Mouse (Mus musculus) erythroblast, embryonic 14.5 days (primary cell): ENCODE results near the gene Pdlim1. TPM values are rescaled to one million over a fixed set of nuclear protein-coding genes. Genes with fewer than 3 reads are reported as not detected.

Experiments
- H3K27me3 ChIP-seq: 2 replicates; pipeline ENCODE4 v1.6.1; 2012; ENCODE audit warnings: inconsistent platforms; ENCODE audit not compliant: control insufficient read depth
- H3K36me3 ChIP-seq: 2 replicates; pipeline ENCODE4 v1.6.1; 2012; ENCODE audit warnings: mild to moderate bottlenecking, inconsistent platforms; ENCODE audit not compliant: control insufficient read depth
- H3K4me1 ChIP-seq: 2 replicates; pipeline ENCODE4 v1.6.1; 2012; ENCODE audit warnings: inconsistent platforms; ENCODE audit not compliant: control insufficient read depth
- H3K4me3 ChIP-seq: replicated peaks from 2 replicates; pipeline ENCODE3; 2012; ENCODE audit warnings: moderate library complexity, mild to moderate bottlenecking, inconsistent platforms
- H3K9me3 ChIP-seq: 2 replicates; pipeline ENCODE4 v1.6.1; 2012; ENCODE audit warnings: low read length, inconsistent platforms, mixed read lengths; ENCODE audit not compliant: control insufficient read depth
- GATA1 ChIP-seq: IDR thresholded peaks from 2 replicates; pipeline ENCODE4 v1.6.1; 2012; ENCODE audit warnings: low read length, inconsistent platforms, mixed read lengths
- TAL1 ChIP-seq: IDR thresholded peaks from 3 replicates; pipeline ENCODE4 v1.6.1; 2012; ENCODE audit warnings: low read length, inconsistent platforms, mixed read lengths
- polyA plus RNA-seq: library from polyadenylated mRNA; stranded (reverse); fragments of >175 nt; gene quantifications from 2 replicates; pipeline ENCODE4 v1.2.3, GENCODE M21; 2012

Pdlim1 gene
- polyA plus RNA-seq, result 1.5 and 3.5 TPM in 2 replicates

DNA sequence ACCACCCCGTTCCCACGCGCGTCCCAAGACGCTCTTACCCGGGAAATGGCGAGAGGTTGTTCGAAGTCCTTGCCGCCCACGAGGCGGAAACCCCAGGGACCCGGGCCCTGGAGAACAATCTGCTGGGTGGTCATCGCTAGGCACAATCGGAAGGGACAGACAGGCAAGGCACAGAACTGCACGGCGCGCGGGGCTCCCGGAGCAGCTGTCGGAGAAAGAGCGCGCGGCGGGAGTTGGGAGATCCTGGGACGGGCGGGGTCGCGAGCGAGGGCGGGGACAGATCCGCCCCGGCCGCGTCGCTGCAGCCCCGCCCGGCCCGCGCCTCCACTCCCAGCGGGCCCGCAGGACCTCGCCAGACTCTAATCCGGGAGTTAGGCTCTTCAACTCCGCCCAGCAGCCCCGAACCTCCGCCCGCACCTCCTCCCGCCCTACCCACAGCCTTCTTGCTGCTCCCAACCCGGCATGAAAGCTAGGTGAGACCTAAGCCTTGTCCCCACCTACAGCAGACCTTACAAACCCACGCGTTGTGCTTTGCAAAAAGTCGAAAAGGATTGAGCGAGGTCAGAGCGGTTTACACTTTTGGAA is at the start of gene Pdlim1:
Gene Pdlim1, minus strand, starts transcription at position 535 of the 585 bp plus-strand sequence.
- Histone ChIP-seq H3K27me3 (peaks cover 28% of the 10 kb centered on the region), H3K4me3 (peak within 1 kb of the TSS; percentile 83), H3K4me1 (peaks cover 46% of the 10 kb centered on the region), H3K9me3 (no peaks in the 10 kb centered on the region; the same call in 1 of the 2 replicates), H3K36me3 (peaks cover 5% of the 10 kb centered on the region)
- no peak for TF ChIP-seq GATA1
- no peak for TF ChIP-seq TAL1

DNA sequence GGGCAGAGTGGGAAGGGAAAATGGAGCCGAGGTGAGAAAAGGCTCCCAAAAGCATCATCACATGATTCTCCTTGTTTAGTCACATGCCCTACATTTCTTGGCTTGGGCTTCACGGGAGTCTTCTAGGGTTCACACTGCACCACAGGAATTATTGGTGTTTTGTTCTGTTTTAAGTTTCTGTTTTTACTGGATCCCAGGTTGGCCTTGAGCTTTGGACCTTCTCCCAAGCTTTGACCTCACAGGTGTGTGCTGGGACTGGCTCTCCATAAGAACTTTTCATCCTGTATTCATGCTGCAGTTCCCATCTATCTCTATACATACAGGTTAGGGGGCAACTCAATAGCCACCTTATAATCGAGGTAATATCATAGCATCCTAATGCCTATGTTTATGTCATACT is 47.6 kb upstream of the Pdlim1 start:
- H3K27me3 ChIP-seq, result no peaks in the 10 kb centered on the region
- H3K9me3 ChIP-seq, result no peaks in the 10 kb centered on the region
- H3K4me3 ChIP-seq, result no peak overlapping the region
- no peak for TF ChIP-seq TAL1
- TF ChIP-seq GATA1, result no peak
- H3K4me1 ChIP-seq, result peaks cover 6% of the 10 kb centered on the region
- H3K36me3 ChIP-seq, result peaks cover 70% of the 10 kb centered on the region

DNA sequence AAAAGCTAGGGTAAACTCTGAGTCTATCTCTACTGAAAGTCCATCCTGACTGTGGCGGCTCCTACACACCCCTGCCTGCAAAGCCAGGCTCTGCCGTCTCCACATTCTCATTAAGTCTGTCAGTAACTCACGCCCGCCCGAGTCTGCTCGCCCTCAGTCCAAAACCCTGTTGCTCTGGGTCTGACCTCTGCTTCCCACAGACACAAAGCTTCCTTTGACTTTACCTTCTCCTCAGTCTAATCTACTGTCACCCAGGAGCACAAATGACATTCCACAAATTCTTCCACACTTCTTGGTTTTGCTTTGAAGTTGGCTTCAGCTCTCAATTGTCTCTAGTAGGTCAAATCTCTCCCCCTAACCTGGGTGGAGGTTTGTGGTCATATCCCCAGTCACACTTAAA is 46.9 kb upstream of the Pdlim1 start:
- H3K9me3 ChIP-seq, result no peaks in the 10 kb centered on the region
- H3K27me3 ChIP-seq, result no peaks in the 10 kb centered on the region
- no peak for TF ChIP-seq GATA1
- TF ChIP-seq TAL1, result no peak
- H3K4me3 ChIP-seq, result no peak overlapping the region
- H3K4me1 ChIP-seq, result peaks cover 6% of the 10 kb centered on the region
- peaks cover 70% of the 10 kb centered on the region for H3K36me3 ChIP-seq

DNA sequence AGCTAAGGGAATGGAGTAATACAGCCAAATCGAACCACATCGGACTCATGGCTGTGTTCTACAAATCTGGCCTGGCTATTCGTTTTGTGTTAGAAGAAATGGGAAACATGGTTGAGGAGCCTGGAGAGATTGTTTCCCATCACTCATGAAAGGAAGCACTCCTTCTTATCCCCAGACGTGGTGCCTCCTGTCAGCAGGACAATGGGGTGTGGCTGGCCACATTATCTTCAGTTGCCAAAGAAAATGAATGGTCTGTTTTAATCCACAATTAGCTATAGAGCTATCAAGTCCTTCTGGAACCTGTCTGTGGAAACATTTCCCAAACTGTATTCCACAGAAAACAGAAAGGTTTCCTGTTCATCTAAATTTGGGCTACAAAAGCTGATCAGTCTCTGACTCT is 45.4 kb upstream of the Pdlim1 start:
- Histone ChIP-seq H3K36me3 (peaks cover 68% of the 10 kb centered on the region), H3K27me3 (no peaks in the 10 kb centered on the region), H3K4me3 (no peak overlapping the region), H3K4me1 (peaks cover 6% of the 10 kb centered on the region), H3K9me3 (no peaks in the 10 kb centered on the region)
- no peak for TF ChIP-seq GATA1

DNA sequence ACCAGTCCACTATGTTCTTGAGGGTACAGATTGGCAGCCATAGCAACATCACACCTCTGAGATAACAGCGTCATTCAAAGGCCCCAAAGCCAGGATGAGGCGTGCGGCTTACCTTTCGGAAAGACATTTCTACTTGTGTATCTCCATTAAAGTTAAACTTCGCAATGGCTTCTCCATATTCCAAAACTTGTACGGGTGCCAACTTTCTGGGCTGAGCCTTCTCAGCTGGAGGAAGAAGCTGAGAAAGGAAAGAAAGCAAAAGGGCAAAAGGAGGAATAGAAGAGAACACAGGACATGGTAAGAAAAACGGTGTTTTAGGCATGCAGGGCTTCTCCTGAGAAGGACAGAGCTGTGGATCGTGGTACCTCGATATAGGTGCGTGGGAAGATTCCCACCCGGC is 42.6 kb upstream of the Pdlim1 start:
- no peak for TF ChIP-seq TAL1
- no peak for TF ChIP-seq GATA1
- Histone ChIP-seq H3K36me3 (peaks cover 74% of the 10 kb centered on the region), H3K4me3 (no peak overlapping the region), H3K4me1 (peaks cover 6% of the 10 kb centered on the region), H3K27me3 (no peaks in the 10 kb centered on the region), H3K9me3 (no peaks in the 10 kb centered on the region)

DNA sequence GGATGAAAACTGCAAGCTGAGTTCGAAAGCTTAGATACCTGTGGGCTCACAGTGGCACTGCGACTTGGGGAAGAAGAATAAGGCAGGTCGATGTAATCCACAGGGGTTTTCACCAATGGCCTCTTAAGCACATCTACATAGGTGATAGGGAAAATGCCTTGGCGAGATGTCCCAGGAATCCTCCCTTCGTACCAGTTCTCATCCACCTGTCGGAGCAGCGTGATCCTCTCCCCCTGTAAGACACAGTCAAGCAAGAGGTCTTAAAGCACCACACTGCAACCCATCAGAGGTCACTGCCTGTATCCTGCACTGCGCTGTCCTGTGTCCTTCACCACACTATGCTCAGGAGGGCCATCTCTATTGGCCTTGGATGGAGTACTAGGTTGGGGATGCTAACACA is 40.0 kb upstream of the Pdlim1 start:
- Histone ChIP-seq H3K4me3 (no peak overlapping the region), H3K4me1 (no peaks in the 10 kb centered on the region; the same call in 1 of the 2 replicates), H3K27me3 (no peaks in the 10 kb centered on the region), H3K36me3 (peaks cover 75% of the 10 kb centered on the region), H3K9me3 (no peaks in the 10 kb centered on the region)
- TF ChIP-seq TAL1 (no peak), GATA1 (no peak)

DNA sequence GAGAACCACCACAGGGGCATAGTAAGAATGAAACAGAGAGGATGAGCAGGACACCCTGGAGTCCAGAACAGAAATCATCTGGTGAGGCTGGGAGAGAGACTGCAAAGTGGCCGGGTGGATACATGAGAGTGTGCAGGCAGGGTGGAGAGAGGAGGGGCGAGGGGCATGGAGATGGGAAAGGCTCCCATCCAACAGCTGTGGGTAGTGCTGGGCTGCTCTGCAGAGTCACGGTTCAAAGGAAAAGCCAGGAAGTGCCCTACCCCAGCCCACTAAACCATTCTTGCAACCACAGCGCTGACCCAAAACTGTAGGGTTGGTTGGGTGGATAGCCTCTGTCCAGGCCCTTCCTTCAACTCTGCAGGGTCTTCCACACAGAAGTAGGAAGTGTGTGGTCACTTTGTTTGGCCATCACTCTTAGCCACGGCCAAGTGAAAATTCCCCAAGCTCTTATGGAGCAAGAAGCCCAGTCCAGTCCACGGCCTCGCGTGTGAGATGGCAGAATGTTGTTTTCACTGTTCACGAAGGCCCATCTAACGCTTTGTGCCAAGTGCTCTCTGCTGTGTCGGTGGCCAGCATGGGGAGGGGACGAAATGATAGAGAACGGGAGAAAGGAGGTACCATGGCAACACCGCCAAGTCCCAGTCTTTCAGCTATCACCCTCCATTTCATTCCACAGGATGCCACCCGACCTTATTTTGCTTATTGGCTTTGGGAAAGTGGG is 38.9 kb upstream of the Pdlim1 start:
- TF ChIP-seq TAL1, result no peak
- no peak for TF ChIP-seq GATA1
- no peak overlapping the region for H3K4me3 ChIP-seq
- no peaks in the 10 kb centered on the region for H3K9me3 ChIP-seq

DNA sequence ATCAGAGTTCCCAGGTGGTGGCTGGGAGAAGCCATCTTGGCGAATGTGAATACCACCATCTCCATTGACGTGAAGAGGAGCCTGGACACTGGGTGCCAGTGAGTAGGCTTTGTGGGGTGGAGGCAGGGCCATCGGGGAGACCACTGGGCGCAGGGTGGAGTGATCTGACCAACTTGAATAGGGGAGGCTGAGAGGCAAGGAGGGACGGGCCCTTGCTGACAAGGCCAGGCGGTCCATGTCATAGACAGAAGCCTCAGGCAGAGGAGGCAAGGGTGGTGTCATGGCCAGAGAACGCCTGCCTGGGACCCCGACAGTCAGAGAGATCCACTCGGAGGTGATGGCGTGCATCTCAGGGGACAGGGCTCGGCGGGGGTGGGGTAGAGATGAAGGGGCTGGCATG is 38.3 kb upstream of the Pdlim1 start:
- TF ChIP-seq GATA1 (no peak), TAL1 (no peak)
- H3K27me3 ChIP-seq, result no peaks in the 10 kb centered on the region
- peaks cover 66% of the 10 kb centered on the region for H3K36me3 ChIP-seq
- no peaks in the 10 kb centered on the region for H3K9me3 ChIP-seq
- no peaks in the 10 kb centered on the region; the same call in 1 of the 2 replicates for H3K4me1 ChIP-seq
- H3K4me3 ChIP-seq, result no peak overlapping the region

More for the DNA sequence above, 38.9 kb upstream of the Pdlim1 start:
- H3K4me1 ChIP-seq, result no peaks in the 10 kb centered on the region; the same call in 1 of the 2 replicates
- H3K27me3 ChIP-seq, result no peaks in the 10 kb centered on the region
- peaks cover 69% of the 10 kb centered on the region for H3K36me3 ChIP-seq

DNA sequence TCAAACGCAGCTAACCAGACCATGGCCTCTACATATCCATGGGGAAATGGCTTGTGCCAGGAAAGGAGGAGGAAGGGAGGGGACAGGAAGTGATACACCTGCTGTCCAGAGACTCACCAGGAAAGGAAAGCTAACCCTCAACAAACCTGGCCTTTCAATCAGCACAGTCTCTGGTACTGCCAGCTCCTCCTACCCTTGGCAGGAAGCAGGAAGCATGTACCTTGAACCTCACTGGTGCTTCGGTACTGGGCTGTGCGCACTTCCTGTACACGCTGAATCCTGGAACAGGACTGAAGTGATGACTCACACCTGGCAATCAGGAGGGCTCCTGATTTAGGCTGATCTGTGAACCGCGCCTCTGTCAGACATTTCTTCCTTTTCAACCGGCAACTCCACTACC is 35.9 kb upstream of the Pdlim1 start:
- Histone ChIP-seq H3K4me1 (no peaks in the 10 kb centered on the region; the same call in 1 of the 2 replicates), H3K36me3 (peaks cover 54% of the 10 kb centered on the region), H3K27me3 (no peaks in the 10 kb centered on the region), H3K4me3 (no peak overlapping the region), H3K9me3 (no peaks in the 10 kb centered on the region)
- no peak for TF ChIP-seq TAL1
- TF ChIP-seq GATA1, result no peak
